9 mouse cellular contexts compared by ENCODE assay signal in the genomic region with DNA sequence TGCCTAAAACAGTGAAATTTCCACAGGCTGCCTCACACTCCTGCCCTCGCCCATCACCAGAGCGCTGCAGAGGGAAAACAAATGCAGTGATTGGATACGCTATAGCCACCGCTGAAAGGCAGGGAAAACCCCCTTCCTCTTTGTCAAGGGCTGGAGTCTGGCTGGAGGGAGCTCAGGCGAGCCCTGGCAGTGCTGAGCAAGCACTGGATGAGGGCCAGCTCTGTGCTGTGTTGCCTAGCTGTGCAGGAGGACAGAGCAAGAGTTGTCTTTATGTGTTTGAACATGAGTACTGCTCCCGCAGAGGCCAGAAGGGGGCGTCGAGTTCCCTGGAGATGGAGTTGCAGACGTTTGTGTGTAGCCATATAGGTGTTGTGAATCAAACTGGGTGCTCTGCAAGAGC. TPM values are rescaled to one million over a fixed set of nuclear protein-coding genes. Genes with fewer than 3 reads are reported as not detected.
A peak's percentile ranks its signal among the peaks of the same experiment; 100 is the strongest.
DNase-seq lines count a peak whose midpoint lies in the region; ATAC-seq and TF ChIP-seq lines count a peak whose summit lies in the region.
"Had no signal": no experiment of that assay in that cellular context is flagged by ENCODE, and none has a peak within 500 bp of the region (broad histone marks: within the 10 kb centered on the region; RNA-seq: fewer than 3 reads in every experiment).

No protein-coding gene starts in this region.

- H3K36me3 ChIP-seq in hindbrain, embryonic 14.5 days (replicated peaks; ENCODE audit: control insufficient read depth, insufficient read depth), result no peaks in the 10 kb centered on the region

- no peak overlapping the region for H3K4me2 ChIP-seq in hindbrain, embryonic 14.5 days (replicated peaks)

- H3K4me3 ChIP-seq in hindbrain, embryonic 14.5 days (replicated peaks; ENCODE audit: low read length), result no peak overlapping the region

- in situ Hi-C loops in Patski (cut with MboI; ENCODE audit: low pct_unique_long_range_greater_than_20kb), result no loop called here

- CTCF ChIA-PET in Patski (lab: Charles Lee), result interaction anchor here (0.7 to 1.4 kb wide), 3 partner anchors 23 to 154 kb away, joined by 3 to 4 read pairs (median 3); no protein-coding TSS in a partner anchor

- H3K27ac ChIP-seq in hindbrain, embryonic 14.5 days, result peak overlapping the region; percentile 39

- no peaks in the 10 kb centered on the region for H3K9me3 ChIP-seq in hindbrain, embryonic 14.5 days (ENCODE audit: control insufficient read depth, low read length)

- peak; percentile 31 for DNase-seq in kidney, adult 9 months
- no peak for DNase-seq in kidney, adult 18-20 months
- DNase-seq in Patski (ENCODE audit: low read depth, low spot score), result peak; percentile 38
- peak; percentile 81 for DNase-seq in cerebellum, adult 9-11 months
- DNase-seq in hindbrain, embryonic 14.5 days (ENCODE audit: low spot score), result peak; percentile 74
- DNase-seq in lung, postnatal 14 days, result peak; percentile 65
- DNase-seq in thymus, postnatal 0 days (ENCODE audit: low spot score), result no peak

- peaks cover 5% of the 10 kb centered on the region for H3K27me3 ChIP-seq in Patski
- H3K27me3 ChIP-seq in hindbrain, embryonic 14.5 days (ENCODE audit: control insufficient read depth, insufficient read depth, low read length), result no peaks in the 10 kb centered on the region

- ATAC-seq in Patski, result peak; percentile 74
- ATAC-seq in hindbrain, embryonic 14.5 days (ENCODE audit: low FRiP score), result peak; percentile 70
- ATAC-seq in granulocyte monocyte progenitor cell, adult 5-6 weeks (replicated peaks; ENCODE audit: poor library complexity, severe bottlenecking), result no peak

- POLR2A ChIA-PET in Patski (lab: Charles Lee), result no interaction called here

- 17% methylated on average over 9 of the region's 9 CpGs for WGBS in hindbrain, embryonic 14.5 days

- H3K4me1 ChIP-seq in hindbrain, embryonic 14.5 days (replicated peaks; ENCODE audit: control insufficient read depth, insufficient read depth, low read length), result peaks cover 24% of the 10 kb centered on the region

- no peak overlapping the region for H3K9ac ChIP-seq in hindbrain, embryonic 14.5 days

- TF ChIP-seq CTCF in Patski (IDR thresholded peaks at IDR 0.05), result no peak

RNA-seq across cellular contexts. Expression of a gene that starts 9.7 kb away (rescaled TPM):
- not detected for polyA plus RNA-seq in Patski (2021)
- not detected in 2 replicates for polyA plus RNA-seq in hindbrain, embryonic 14.5 days (2014; fragmentation: Nextera tagmentation; extraction: Ambion mirVana)
- total RNA-seq in granulocyte monocyte progenitor cell, adult 5-6 weeks (2014; fragmentation: Nextera tagmentation), result not detected in 2 replicates
- not detected in 2 replicates for total RNA-seq in granulocyte monocyte progenitor cell, adult 5-6 weeks (2017)
- polyA plus RNA-seq in thymus, postnatal 0 days (2015; fragmentation: Nextera tagmentation; extraction: Ambion mirVana), result not detected in 2 replicates
- polyA plus RNA-seq: heart, postnatal 0 days had no signal

RNA-seq across cellular contexts. Expression of a gene that starts 26.2 kb away (rescaled TPM):
- polyA plus RNA-seq in Patski (2021), result 240 TPM
- polyA plus RNA-seq in hindbrain, embryonic 14.5 days (2014; fragmentation: Nextera tagmentation; extraction: Ambion mirVana), result 272 and 276 TPM in 2 replicates
- total RNA-seq in granulocyte monocyte progenitor cell, adult 5-6 weeks (2014; fragmentation: Nextera tagmentation), result 62.2 and 73.5 TPM in 2 replicates
- total RNA-seq in granulocyte monocyte progenitor cell, adult 5-6 weeks (2017), result 45.1 and 59.2 TPM in 2 replicates
- 24.2 and 29.9 TPM in 2 replicates for polyA plus RNA-seq in thymus, postnatal 0 days (2015; fragmentation: Nextera tagmentation; extraction: Ambion mirVana)

RNA-seq across cellular contexts. Expression of a gene that starts 51.7 kb away (rescaled TPM):
- polyA plus RNA-seq in Patski (2021), result 1.5 TPM
- polyA plus RNA-seq in hindbrain, embryonic 14.5 days (2014; fragmentation: Nextera tagmentation; extraction: Ambion mirVana), result 0.65 and 1.3 TPM in 2 replicates
- 0.84 and 1.1 TPM in 2 replicates for total RNA-seq in granulocyte monocyte progenitor cell, adult 5-6 weeks (2014; fragmentation: Nextera tagmentation)
- 0.41 TPM in 1 of 2 replicates, not detected in the other for total RNA-seq in granulocyte monocyte progenitor cell, adult 5-6 weeks (2017)
- 0.98 and 1.7 TPM in 2 replicates for polyA plus RNA-seq in thymus, postnatal 0 days (2015; fragmentation: Nextera tagmentation; extraction: Ambion mirVana)

Comparison
In these comparisons a context has a peak if more than half of its experiments do, and no peak if none do; other contexts are left out.
1. DNase-seq: peak in kidney, adult 9 months (single experiment), Patski (single experiment), cerebellum, adult 9-11 months (single experiment), hindbrain, embryonic 14.5 days (single experiment) and lung, postnatal 14 days (single experiment); none in kidney, adult 18-20 months (single experiment) and thymus, postnatal 0 days (single experiment).